Mouse (Mus musculus) kidney, postnatal 4 days (tissue): ENCODE measurements at regions not wholly inside any gene's neighbourhood (a gene's known extent, or its start where the extent isn't known, plus 50 kb on each side); places are given as distances from the start of the nearest gene placed in this dataset.

Experiments used
- DNase-seq, 2 experiments: peaks; one replicate each; pipeline ENCODE4 v3.0.0; 2021; ENCODE audit warnings: mixed read lengths in 2 of 2

GRCm38 (mm10) chr8:92302694-92303093, 54.7 kb upstream of the Irx5 start:
- no peak for DNase-seq

DNA sequence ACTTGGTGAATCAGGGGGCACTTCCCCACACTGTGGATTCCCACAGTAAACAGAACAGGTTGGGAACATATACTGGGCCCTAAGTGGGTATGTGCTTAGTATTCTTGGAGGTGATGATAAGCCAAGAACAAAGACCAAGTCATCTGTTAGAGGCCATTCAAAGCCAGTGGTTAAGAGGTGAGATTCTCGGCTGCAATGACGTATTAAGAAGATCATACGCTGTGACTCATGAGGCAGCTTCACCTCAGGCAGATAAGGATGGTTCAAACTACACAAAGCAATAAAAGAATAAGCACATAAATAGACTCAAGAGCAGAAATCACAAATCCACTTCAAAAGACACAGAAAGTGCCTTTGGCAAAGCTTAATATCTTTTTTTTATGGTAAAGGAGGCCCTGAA, 56.4 kb upstream of the Irx5 start:
- no peak for DNase-seq

DNA sequence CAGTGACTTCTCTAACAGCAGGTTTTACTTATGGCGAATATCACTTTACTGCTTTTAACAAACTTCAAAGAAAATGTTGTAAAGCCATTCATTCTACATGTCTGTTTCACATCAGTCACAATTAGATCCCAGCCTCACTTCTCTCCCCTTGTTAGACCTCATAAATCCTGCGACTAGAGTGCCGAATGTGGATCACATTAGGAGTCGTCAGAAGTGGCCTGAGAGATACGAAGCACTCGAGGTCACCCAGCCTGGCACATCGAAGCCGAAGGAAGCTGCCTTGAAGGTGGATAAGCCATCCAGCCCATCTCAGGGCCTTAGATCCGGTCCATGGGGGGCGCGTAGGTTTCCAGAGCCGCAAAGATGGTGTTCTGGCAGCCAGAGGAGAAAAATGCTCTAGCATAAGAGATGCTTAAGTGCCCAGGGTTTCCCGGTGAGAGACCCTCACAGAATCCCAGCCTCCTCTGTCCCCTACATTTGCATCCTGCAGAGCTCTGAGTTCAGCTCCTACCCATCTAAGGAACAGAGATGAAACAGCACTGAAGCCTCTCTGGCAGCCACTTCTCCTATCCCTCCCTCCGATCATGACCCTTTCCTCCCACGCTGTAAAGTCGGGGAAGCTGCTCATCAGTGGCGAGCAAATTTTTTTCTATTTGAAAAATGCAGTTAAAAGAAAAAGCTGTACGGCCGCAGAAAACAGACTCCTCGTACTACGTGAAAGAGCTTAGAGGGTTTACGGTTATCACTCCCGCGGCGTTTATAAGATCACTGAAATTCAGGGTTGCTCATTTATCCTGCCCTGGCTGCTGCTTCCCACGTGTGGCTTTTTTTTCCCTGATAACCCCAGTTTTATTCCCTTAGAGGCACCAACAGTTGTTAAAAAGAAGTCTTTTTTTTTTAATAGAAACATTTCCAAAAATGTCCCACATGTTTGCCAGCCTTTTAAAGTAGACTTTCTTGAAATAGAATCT, 70.3 kb upstream of the Irx5 start:
- peak in 1 of 2 experiments; percentile 26 for DNase-seq

GRCm38 (mm10) chr8:92275755-92276154, 81.7 kb upstream of the Irx5 start:
- DNase-seq, result no peak

DNA sequence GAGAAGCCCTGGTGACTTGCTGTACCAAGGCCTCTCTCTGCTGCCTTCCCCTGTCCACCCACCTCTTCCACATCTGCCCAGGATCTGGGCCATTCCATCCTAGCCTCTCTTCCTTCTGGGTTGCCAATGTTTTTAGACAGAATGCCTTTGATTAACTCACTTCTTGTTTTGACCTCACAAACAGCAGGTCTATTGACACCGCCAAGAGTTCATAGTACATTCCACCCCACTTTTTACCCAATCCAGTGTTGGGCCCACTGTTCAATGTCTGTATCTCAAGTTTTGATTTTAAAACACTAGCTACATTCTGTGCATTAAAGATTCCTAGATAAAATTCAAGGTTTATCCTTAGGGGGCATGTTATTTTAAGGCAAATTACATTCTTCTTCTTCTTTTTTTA, 84.7 kb upstream of the Irx5 start:
- DNase-seq, result no peak

DNA sequence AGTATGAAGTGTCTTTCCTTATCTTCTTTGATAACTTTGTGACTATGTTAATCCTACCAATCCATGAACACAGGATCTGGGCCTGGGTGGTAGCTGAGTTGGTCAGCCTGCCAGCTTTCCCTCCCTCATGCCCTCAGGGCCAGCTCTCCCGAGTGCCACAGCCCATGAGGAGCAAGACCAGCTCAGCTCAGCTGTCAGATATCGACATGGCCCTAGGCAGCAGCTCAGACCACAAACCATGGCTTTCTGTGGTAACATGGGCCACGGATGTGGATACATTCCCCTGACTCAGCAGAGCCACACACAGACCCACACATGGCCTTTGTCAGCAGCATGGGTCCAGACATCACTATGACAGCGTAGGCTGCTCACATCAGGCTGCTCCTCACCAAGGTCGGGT, 85.4 kb upstream of the Irx5 start:
- DNase-seq, result no peak

DNA sequence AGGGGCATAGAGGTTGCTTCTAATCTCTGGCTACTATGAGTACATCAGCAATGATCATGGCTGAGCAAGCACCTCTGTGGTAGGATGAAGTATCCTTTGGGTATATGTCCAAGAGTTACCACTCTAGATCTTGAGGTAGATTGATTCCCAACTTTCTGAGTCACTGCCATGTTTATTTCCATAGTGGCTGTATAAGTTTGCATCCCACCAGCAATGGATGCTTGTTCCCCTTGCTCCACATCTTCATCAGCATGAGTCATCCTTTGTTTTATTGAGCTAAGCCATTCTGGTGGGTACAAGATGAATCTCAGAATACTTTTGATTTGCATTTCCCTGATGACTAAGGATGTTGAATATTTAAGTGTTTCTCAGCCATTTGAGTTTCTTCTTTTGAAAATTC, 86.8 kb upstream of the Irx5 start:
- DNase-seq, result no peak

- DNase-seq, result no peak
Observed at GRCm38 (mm10) chr8:92267415-92267814, 90.0 kb upstream of the Irx5 start.

- DNase-seq, result no peak
Observed at GRCm38 (mm10) chr8:92260056-92260455, 97.4 kb upstream of the Irx5 start.

- no peak for DNase-seq
Observed at GRCm38 (mm10) chr8:92258258-92258657, 99.2 kb upstream of the Irx5 start.

GRCm38 (mm10) chr8:92252597-92253375, 104.6 kb upstream of the Irx5 start:
- DNase-seq, result peak; percentile 9 to 28

- no peak for DNase-seq
Observed at GRCm38 (mm10) chr8:92246301-92246700, 111.1 kb upstream of the Irx5 start.

DNA sequence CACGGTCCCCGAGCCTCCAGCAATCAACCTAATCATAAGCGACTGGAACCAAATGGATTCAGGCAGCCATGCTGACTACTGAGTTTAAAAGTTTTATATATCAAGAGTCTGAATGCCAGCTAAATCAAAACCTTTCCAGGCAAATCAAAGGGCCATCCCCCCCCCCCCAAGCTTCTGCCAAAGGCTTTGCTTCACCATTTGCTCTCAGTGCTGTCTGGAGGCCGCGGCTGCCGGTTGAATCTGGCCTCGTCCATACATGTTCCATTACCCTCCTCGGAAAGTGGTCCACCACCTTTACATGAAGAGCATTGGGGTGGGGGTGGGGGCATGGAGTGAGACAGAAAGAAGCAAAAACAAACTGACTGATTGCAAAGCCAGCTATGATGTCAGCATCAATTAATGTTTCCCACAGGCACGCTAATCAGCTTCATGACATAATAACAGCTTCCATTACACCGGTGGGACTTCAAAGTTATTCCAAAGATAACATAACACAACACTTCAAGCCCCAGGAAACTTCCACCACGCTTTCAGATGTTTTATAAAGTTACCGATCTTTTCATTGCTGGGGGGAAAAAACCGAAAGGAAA, 116.6 kb upstream of the Irx5 start:
- DNase-seq, result no peak

DNA sequence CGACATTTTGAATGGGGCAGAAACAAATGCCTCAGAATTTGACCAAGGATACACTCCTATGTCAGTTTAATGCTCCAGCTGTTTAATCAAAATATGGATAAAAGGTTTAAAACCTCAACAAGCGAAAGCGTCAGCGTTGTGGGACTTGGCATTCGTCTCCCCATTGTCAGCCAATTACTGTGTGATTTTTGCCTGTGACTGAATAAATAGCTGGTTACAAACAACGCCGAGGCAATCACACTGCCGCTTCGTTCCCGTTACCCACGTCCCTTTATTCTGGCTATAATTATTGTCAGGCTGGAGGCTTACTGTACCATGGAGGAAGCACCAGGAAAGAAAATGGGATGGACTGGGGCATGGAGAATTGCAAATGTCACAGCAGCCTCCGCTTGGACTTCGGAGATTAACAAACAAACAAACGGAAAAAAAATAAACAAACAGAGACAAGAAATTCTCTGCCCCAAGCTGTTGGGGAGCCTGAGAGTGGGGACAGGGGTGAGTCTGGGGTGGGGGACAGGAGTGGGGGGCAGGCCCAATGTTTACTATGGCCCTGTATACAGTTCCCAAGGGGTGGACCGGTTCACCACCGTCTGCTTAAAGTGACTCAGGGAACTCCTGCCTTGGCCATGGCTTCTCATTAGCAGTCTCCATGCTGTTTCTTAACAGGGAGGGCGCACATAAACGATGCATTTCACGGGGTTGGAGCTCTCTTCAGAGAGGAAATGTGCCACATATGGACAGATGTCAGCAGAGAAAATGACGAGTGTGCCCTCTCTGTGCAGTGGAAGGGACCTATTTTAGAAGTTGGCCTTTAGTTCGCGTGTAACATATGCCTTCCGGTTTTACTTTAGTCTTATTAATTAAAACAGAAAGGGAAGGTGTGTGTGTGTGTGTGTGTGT, 125.8 kb upstream of the Irx5 start:
- DNase-seq, result no peak

GRCm38 (mm10) chr8:92229526-92229925, 127.9 kb upstream of the Irx5 start:
- no peak for DNase-seq

- no peak for DNase-seq
Observed at GRCm38 (mm10) chr8:92224929-92225328, 132.5 kb upstream of the Irx5 start.

DNA sequence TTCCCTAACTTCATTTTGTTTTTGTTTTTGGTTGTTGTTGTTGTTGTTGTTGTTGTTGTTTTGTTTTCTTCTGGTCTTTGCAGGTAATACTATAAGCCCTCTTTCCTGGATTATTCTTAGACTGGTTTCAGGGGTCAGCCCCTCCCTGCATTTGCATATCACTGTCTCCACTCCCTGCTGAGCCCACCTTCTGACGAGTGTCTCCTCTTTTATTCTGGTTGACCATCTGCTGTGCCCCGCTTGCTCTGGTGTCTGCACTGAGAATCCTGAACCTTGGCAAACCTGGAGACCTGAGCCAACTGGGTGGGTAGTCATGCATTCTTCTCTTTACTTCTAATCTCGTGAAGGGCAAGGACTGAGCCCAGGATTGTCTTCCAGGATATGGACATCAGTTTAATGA, 134.4 kb upstream of the Irx5 start:
- DNase-seq, result no peak

DNA sequence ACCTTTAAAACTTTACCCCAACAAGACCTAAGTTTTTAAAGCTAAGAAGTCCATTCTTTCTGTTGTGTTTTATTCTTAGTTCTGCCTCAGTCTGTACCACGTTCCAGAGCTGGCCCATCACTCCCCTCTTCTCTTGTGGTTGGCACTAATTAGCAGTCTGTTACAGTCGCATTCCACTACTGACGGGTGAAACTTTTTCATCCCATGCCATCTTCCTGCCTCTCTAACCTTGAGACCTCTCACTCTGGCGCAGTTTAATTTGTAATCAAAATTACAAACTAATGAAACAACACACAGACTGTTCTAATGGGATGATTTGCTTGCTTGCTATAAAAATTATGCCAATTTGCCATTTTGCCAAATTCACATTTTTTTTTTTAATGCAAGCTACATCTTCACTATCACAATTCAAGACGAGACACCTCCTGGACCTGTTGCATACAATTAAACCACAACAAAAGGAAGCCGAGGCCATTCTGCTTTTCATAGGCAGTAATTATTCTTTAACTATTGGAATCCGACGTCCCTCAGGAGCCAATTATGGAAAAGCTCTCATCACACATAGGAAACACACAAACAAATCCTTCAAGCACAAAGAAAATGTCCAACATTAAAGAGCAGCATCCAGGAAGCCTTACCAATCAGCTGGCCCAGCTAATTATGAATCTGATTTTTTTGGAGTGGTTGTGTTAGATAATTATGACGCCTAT, 138.1 kb upstream of the Irx5 start:
- no peak for DNase-seq

DNA sequence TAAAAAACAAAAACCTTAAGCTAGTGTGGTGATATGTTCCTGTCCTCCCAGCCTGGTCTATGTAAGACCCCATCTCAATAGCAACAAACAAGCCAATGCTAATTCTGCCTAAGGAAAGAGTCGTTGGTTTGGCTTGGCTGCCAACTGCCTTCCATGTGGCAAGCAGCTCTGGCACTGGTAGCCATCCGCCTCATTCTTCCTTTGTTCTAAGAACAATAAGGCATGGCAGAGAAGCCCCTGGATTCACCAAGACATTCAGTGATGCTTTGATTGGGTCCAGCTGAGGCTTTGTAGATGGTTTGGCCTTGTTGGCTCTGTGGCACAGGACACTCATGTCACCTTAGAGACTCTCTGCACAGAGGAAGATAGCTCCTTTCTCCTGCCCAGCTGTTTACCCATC, 139.9 kb upstream of the Irx5 start:
- no peak for DNase-seq

GRCm38 (mm10) chr8:92216176-92216575, 141.2 kb upstream of the Irx5 start:
- DNase-seq, result no peak

GRCm38 (mm10) chr8:92212786-92213535, 144.5 kb upstream of the Irx5 start:
- DNase-seq, result no peak
